Mouse (Mus musculus) CH12.LX (cell line): ENCODE data around the gene Psmd8. TPM values are rescaled to one million over a fixed set of nuclear protein-coding genes. Genes with fewer than 3 reads are reported as not detected.

Experiments
- DNase-seq: peaks from one replicate; pipeline ENCODE4 v3.0.0-alpha.2; 2013; ENCODE audit errors: extremely low read depth
- H3K27ac ChIP-seq: 2 replicates; pipeline ENCODE4 v1.5.1; 2012; ENCODE audit warnings: low read depth, mild to moderate bottlenecking, control low read depth, moderate library complexity; ENCODE audit not compliant: insufficient read depth
- H3K27me3 ChIP-seq: replicated peaks from 2 replicates; pipeline ENCODE3; 2012; ENCODE audit warnings: inconsistent platforms
- H3K36me3 ChIP-seq, 2 experiments: replicated peaks in 1 of 2; 2 replicates each; pipeline versions ENCODE3 to v1.6.1; 2012; ENCODE audit warnings: inconsistent platforms in 1 of 2, low read length in 1 of 2, mild to moderate bottlenecking in 1 of 2, mixed read lengths in 1 of 2, moderate library complexity in 1 of 2; ENCODE audit not compliant: control insufficient read depth in 1 of 2, insufficient read depth in 1 of 2
- H3K4me1 ChIP-seq, 2 experiments: 2 replicates each; pipeline ENCODE4 v1.6.1; 2012; ENCODE audit warnings: inconsistent platforms in 1 of 2, moderate library complexity in 1 of 2; ENCODE audit not compliant: insufficient read depth in 2 of 2, control insufficient read depth in 1 of 2
- H3K4me2 ChIP-seq: 2 replicates; pipeline ENCODE4 v1.6.1; 2012; ENCODE audit warnings: low read depth, mild to moderate bottlenecking, control low read depth; ENCODE audit not compliant: poor library complexity, insufficient read depth, severe bottlenecking
- H3K4me3 ChIP-seq, 3 experiments: fragments of 150-350 bp in 1 of 3; sonication (generic) in 1 of 3; replicated peaks in 1 of 3; 2 replicates each; pipeline versions ENCODE3 to v1.5.1; 2011 to 2012; ENCODE audit warnings: low read depth in 2 of 3, low read length in 2 of 3, mild to moderate bottlenecking in 2 of 3, moderate library complexity in 2 of 3, control low read depth in 1 of 3, improper control_type of control experiment in 1 of 3, inconsistent platforms in 1 of 3, mixed read lengths in 1 of 3; ENCODE audit not compliant: poor library complexity in 1 of 3
- H3K79me2 ChIP-seq: replicated peaks from 2 replicates; pipeline ENCODE4 v1.6.1; 2012; ENCODE audit warnings: mild to moderate bottlenecking, moderate library complexity; ENCODE audit not compliant: control insufficient read depth, poor library complexity, insufficient read depth, severe bottlenecking; ENCODE audit errors: extremely low read depth
- H3K9ac ChIP-seq: 2 replicates; pipeline ENCODE4 v1.6.1; 2012; ENCODE audit warnings: low read depth, mild to moderate bottlenecking, control low read depth, moderate library complexity; ENCODE audit not compliant: insufficient read depth
- H3K9me3 ChIP-seq: replicated peaks from 2 replicates; pipeline ENCODE3; 2012; ENCODE audit warnings: low read length, inconsistent platforms, mixed read lengths
- BHLHE40 ChIP-seq: IDR thresholded peaks from 2 replicates; pipeline ENCODE4 v1.6.1; 2011; ENCODE audit warnings: mild to moderate bottlenecking, low read depth, low read length, improper control_type of control experiment
- CHD1 ChIP-seq: IDR thresholded peaks from 2 replicates; pipeline ENCODE4 v1.6.1; 2012; ENCODE audit warnings: low read depth, low read length, improper control_type of control experiment, inconsistent platforms
- CHD2 ChIP-seq: IDR thresholded peaks from 2 replicates; pipeline ENCODE4 v1.6.1; 2011; ENCODE audit warnings: low read length, improper control_type of control experiment
- CTCF ChIP-seq, 2 experiments: IDR thresholded peaks in 1 of 2; conservative IDR thresholded peaks in 1 of 2; 2 replicates each; pipeline ENCODE4 v1.5.1; 2011 to 2012; ENCODE audit warnings: low read depth in 2 of 2, low read length in 2 of 2, improper control_type of control experiment in 1 of 2, inconsistent platforms in 1 of 2, mild to moderate bottlenecking in 1 of 2, moderate library complexity in 1 of 2
- E2F4 ChIP-seq: IDR thresholded peaks from 2 replicates; pipeline ENCODE4 v1.6.1; 2011; ENCODE audit warnings: low read depth, low read length, improper control_type of control experiment; ENCODE audit not compliant: insufficient replicate concordance
- ELF1 ChIP-seq: IDR thresholded peaks from 2 replicates; pipeline ENCODE4 v1.6.1; 2014; ENCODE audit warnings: low read depth, mild to moderate bottlenecking, inconsistent platforms, low read length, improper control_type of control experiment
- EP300 ChIP-seq: IDR thresholded peaks from 2 replicates; pipeline ENCODE4 v1.6.1; 2011; ENCODE audit warnings: low read length, improper control_type of control experiment
- ETS1 ChIP-seq: conservative IDR thresholded peaks from 2 replicates; pipeline ENCODE4 v1.6.1; 2012; ENCODE audit warnings: low read depth, mild to moderate bottlenecking, inconsistent platforms, low read length, improper control_type of control experiment, moderate library complexity
- GABPA ChIP-seq: IDR thresholded peaks from 2 replicates; pipeline ENCODE4 v1.6.1; 2012; ENCODE audit warnings: low read depth, low read length, improper control_type of control experiment, inconsistent platforms; ENCODE audit not compliant: insufficient replicate concordance
- HCFC1 ChIP-seq: IDR thresholded peaks from 2 replicates; pipeline ENCODE4 v1.6.1; 2012; ENCODE audit warnings: low read depth, mild to moderate bottlenecking, inconsistent platforms, low read length, improper control_type of control experiment
- IRF4 ChIP-seq: IDR thresholded peaks from 2 replicates; pipeline ENCODE4 v1.6.1; 2014; ENCODE audit warnings: low read depth, mild to moderate bottlenecking, inconsistent platforms, low read length, improper control_type of control experiment
- MAX ChIP-seq: IDR thresholded peaks from 2 replicates; pipeline ENCODE4 v1.6.1; 2011; ENCODE audit warnings: low read length, improper control_type of control experiment
- MAZ ChIP-seq: IDR thresholded peaks from 2 replicates; pipeline ENCODE4 v1.6.1; 2012; ENCODE audit warnings: low read depth, mild to moderate bottlenecking, inconsistent platforms, low read length, improper control_type of control experiment, moderate library complexity
- NELFE ChIP-seq: IDR thresholded peaks from 2 replicates; pipeline ENCODE4 v1.6.1; 2011; ENCODE audit warnings: low read depth, low read length, improper control_type of control experiment
- PAX5 ChIP-seq: IDR thresholded peaks from 2 replicates; pipeline ENCODE4 v1.6.1; 2012; ENCODE audit warnings: low read length, inconsistent platforms, mixed read lengths
- POLR2AphosphoS2 ChIP-seq: IDR thresholded peaks from 2 replicates; pipeline ENCODE4 v1.6.1; 2011; ENCODE audit warnings: low read depth, low read length, improper control_type of control experiment
- RAD21 ChIP-seq: IDR thresholded peaks from 2 replicates; pipeline ENCODE4 v1.6.1; 2011; ENCODE audit warnings: low read depth, mild to moderate bottlenecking, low read length, improper control_type of control experiment, moderate library complexity
- RCOR1 ChIP-seq: conservative IDR thresholded peaks from 2 replicates; pipeline ENCODE4 v1.6.1; 2012; ENCODE audit warnings: low read depth, mild to moderate bottlenecking, inconsistent platforms, low read length, improper control_type of control experiment
- SIN3A ChIP-seq: IDR thresholded peaks from 2 replicates; pipeline ENCODE4 v1.6.1; 2012; ENCODE audit warnings: low read length, improper control_type of control experiment, inconsistent platforms
- USF1 ChIP-seq: IDR thresholded peaks from 2 replicates; pipeline ENCODE4 v1.6.1; 2014; ENCODE audit warnings: low read depth, mild to moderate bottlenecking, inconsistent platforms, low read length, improper control_type of control experiment
- USF2 ChIP-seq: conservative IDR thresholded peaks from 2 replicates; pipeline ENCODE4 v1.6.1; 2011; ENCODE audit warnings: low read depth, low read length, improper control_type of control experiment
- dilution Hi-C: fragments of 300-500 bp; cut with MboI; formaldehyde crosslinking; loops from 2 replicates; pipeline ENCODE4 v1.14.3; 2020; ENCODE audit warnings: low sequenced_read_pairs; ENCODE audit not compliant: extremely low pct_unique_long_range_greater_than_20kb, extremely low pct_ligation_motif_present
- in situ Hi-C: fragments of 300-500 bp; cut with MboI; formaldehyde crosslinking; loops from 3 replicates; pipeline ENCODE4 v1.14.3; 2019; ENCODE audit warnings: low sequenced_read_pairs, low pct_ligation_motif_present, low pct_unique_long_range_greater_than_20kb, mixed read lengths
- polyA plus RNA-seq: library from polyadenylated mRNA; unstranded; fragments of >175 nt; gene quantifications from 2 replicates; pipeline ENCODE4 v1.2.1, GENCODE M21; 2012; ENCODE audit warnings: low read depth; ENCODE audit not compliant: insufficient read length
- total RNA-seq, 2 experiments: library from RNA; depleted of rRNA; stranded (reverse); fragments of 300-350 nt in 1 of 2; fragments of >200 nt in 1 of 2; gene quantifications; 2 replicates each; pipeline ENCODE4 v1.2.3; 2012 to 2014

Psmd8 gene
- total and polyA plus RNA-seq, 3 experiments: 308 to 479 (median 335) TPM

DNA sequence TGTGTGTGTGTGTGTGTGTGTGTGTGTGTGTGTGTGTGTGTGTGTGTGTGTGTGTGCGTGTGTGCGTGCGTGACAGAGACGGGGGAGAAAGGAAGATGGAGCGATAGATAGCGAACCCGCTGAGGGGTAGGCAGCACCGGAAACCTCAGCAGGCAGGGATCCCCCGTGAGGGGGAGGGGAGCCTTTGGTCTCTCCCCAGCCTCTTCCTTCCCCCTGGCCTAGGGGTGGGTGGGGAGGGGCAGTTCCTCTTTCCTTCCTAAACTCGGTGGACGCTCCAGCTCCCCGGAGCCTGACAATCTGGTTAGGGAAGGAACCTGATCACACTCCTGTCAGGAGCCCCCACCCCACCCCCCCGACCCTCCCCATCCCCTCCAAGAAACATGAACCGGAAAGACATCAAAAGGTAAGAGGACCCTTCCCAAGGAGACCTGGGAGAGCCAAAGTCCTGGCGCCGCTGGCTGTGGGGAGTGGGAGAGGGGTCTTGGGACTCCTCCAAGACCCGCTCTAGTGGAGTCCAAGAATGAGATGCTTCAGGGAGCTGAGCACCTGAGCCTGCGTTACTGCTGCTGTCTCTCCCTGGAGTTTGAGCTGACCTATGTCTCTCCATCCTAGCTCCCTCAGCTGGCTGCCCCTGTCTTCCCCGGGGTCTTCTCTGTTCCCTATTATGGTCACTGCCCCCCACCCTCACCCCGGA, 45.7 kb downstream of the Psmd8 start, which contains the start of gene Rasgrp4:
TSS of gene Rasgrp4 (plus strand) at position 159 of the 694 bp plus-strand sequence.
- Histone ChIP-seq H3K4me3 (peak within 1 kb of the TSS; percentile 7 to 41 (median 38)), H3K4me1 (peaks cover 0 to 23% of the 10 kb centered on the region in 2 experiments; a peak in 2 of 4 replicates), H3K9me3 (no peaks in the 10 kb centered on the region), H3K9ac (peak within 1 kb of the TSS; percentile 40), H3K27me3 (peaks cover 2% of the 10 kb centered on the region), H3K27ac (no peak within 1 kb of the TSS), H3K36me3 (peaks cover 0 to 2% of the 10 kb centered on the region in 2 experiments), H3K79me2 (no peaks in the 10 kb centered on the region), H3K4me2 (peak within 1 kb of the TSS; percentile 88)
- peak; percentile 77 for DNase-seq
- in situ Hi-C loops (no loop called here), dilution Hi-C loops (no loop called here)
- TF ChIP-seq CHD2 (peak; percentile 80), EP300 (peak; percentile 34; the same call in 1 of the 2 replicates), CHD1 (0 out of 2 replicates have a peak, but pooled peaks have one; percentile 50), HCFC1 (peak; percentile 43), MAX (0 out of 2 replicates have a peak, but pooled peaks have one; percentile 20), USF2 (no peak), MAZ (peak; percentile 63; the same call in 1 of the 2 replicates), BHLHE40 (peak; percentile 19; the same call in 1 of the 2 replicates), USF1 (no peak), CTCF (conservative IDR thresholded peaks at IDR 0.05 in 1 of 2, IDR thresholded peaks at IDR 0.05 in 1 of 2; ENCODE audit: low read depth in 2 of 2, low read length in 2 of 2) (no peak), POLR2AphosphoS2 (no peak), PAX5 (no peak), SIN3A (0 out of 2 replicates have a peak, but pooled peaks have one; percentile 57), IRF4 (0 out of 2 replicates have a peak, but pooled peaks have one; percentile 13), RAD21 (no peak), RCOR1 (no peak), ELF1 (peak; percentile 51), NELFE (no peak), ETS1 (peak; percentile 49; the same call in 1 of the 2 replicates), E2F4 (no peak), GABPA (no peak)
